Mouse (Mus musculus): ENCODE measurements around the gene Gm20509. TPM values are rescaled to one million over a fixed set of nuclear protein-coding genes. Genes with fewer than 3 reads are reported as not detected.

Gm20509 gene
- polyA plus RNA-seq, 1 experiment from 2014 or later: not detected

- Histone ChIP-seq H3K36me3 (peaks cover 43% of the 10 kb centered on the region), H3K9me3 (replicated peaks) (no peaks in the 10 kb centered on the region), H3K4me1 (replicated peaks) (no peaks in the 10 kb centered on the region), H3K4me3 (no peak overlapping the region), H3K27ac (no peak overlapping the region), H3K4me2 (no peak overlapping the region), H3K27me3 (no peaks in the 10 kb centered on the region), H3K9ac (no peak overlapping the region)
- 71% methylated on average over 8 of the region's 8 CpGs for WGBS
- ATAC-seq (replicated peaks; ENCODE audit: insufficient number of reproducible peaks, insufficient read depth, low FRiP score, low read depth): no peak
Measured at GRCm38 (mm10) chr9:73129875-73130274, 27.6 kb downstream of the Gm20509 start.

- H3K27ac ChIP-seq: no peak overlapping the region
- WGBS: 83% methylated on average over 4 of the region's 4 CpGs
- no peaks in the 10 kb centered on the region for H3K27me3 ChIP-seq
- ATAC-seq (replicated peaks; ENCODE audit: insufficient number of reproducible peaks, insufficient read depth, low FRiP score, low read depth): no peak
- H3K4me2 ChIP-seq: no peak overlapping the region
- H3K4me1 ChIP-seq (replicated peaks): no peaks in the 10 kb centered on the region
- no peaks in the 10 kb centered on the region for H3K9me3 ChIP-seq (replicated peaks)
- peaks cover 36% of the 10 kb centered on the region for H3K36me3 ChIP-seq
- H3K9ac ChIP-seq: no peak overlapping the region
- H3K4me3 ChIP-seq: no peak overlapping the region
Measured at GRCm38 (mm10) chr9:73130529-73130928, 28.3 kb downstream of the Gm20509 start.

GRCm38 (mm10) chr9:73137341-73137886 is 35.1 kb downstream of the Gm20509 start:
- no peaks in the 10 kb centered on the region for H3K27me3 ChIP-seq
- H3K9ac ChIP-seq: no peak overlapping the region
- H3K27ac ChIP-seq: no peak overlapping the region
- no peaks in the 10 kb centered on the region for H3K36me3 ChIP-seq
- no peaks in the 10 kb centered on the region for H3K4me1 ChIP-seq (replicated peaks)
- no peak overlapping the region for H3K4me2 ChIP-seq
- no peaks in the 10 kb centered on the region for H3K9me3 ChIP-seq (replicated peaks)
- ATAC-seq (replicated peaks; ENCODE audit: insufficient number of reproducible peaks, insufficient read depth, low FRiP score, low read depth): no peak
- 56% methylated on average over 11 of the region's 11 CpGs for WGBS
- H3K4me3 ChIP-seq: no peak overlapping the region

- Histone ChIP-seq H3K9me3 (replicated peaks) (no peaks in the 10 kb centered on the region), H3K27ac (no peak overlapping the region), H3K4me3 (no peak overlapping the region), H3K4me2 (no peak overlapping the region), H3K27me3 (no peaks in the 10 kb centered on the region), H3K9ac (no peak overlapping the region), H3K4me1 (replicated peaks) (no peaks in the 10 kb centered on the region), H3K36me3 (no peaks in the 10 kb centered on the region)
- 54% methylated on average over 9 of the region's 9 CpGs for WGBS
- no peak for ATAC-seq (replicated peaks; ENCODE audit: insufficient number of reproducible peaks, insufficient read depth, low FRiP score, low read depth)
Measured at GRCm38 (mm10) chr9:73154347-73154746, 52.1 kb downstream of the Gm20509 start.

GRCm38 (mm10) chr9:73157968-73158367 is 55.7 kb downstream of the Gm20509 start:
- Histone ChIP-seq H3K4me2 (no peak overlapping the region), H3K36me3 (no peaks in the 10 kb centered on the region), H3K9me3 (replicated peaks) (no peaks in the 10 kb centered on the region), H3K4me3 (no peak overlapping the region), H3K9ac (no peak overlapping the region), H3K27me3 (no peaks in the 10 kb centered on the region), H3K27ac (no peak overlapping the region), H3K4me1 (replicated peaks) (no peaks in the 10 kb centered on the region)
- ATAC-seq (replicated peaks; ENCODE audit: insufficient number of reproducible peaks, insufficient read depth, low FRiP score, low read depth): no peak
- 81% methylated on average over 4 of the region's 4 CpGs for WGBS

- Histone ChIP-seq H3K27me3 (no peaks in the 10 kb centered on the region), H3K27ac (no peak overlapping the region), H3K36me3 (no peaks in the 10 kb centered on the region), H3K9ac (no peak overlapping the region), H3K4me2 (no peak overlapping the region), H3K9me3 (replicated peaks) (no peaks in the 10 kb centered on the region), H3K4me1 (replicated peaks) (no peaks in the 10 kb centered on the region), H3K4me3 (no peak overlapping the region)
- WGBS: 51% methylated on average over 1 of the region's 1 CpGs
- ATAC-seq (replicated peaks; ENCODE audit: insufficient number of reproducible peaks, insufficient read depth, low FRiP score, low read depth): no peak
Measured at GRCm38 (mm10) chr9:73159265-73159664, 57.0 kb downstream of the Gm20509 start.

- 0 out of 2 replicates have a peak, but pooled peaks have one; percentile 47 for ATAC-seq (replicated peaks; ENCODE audit: insufficient number of reproducible peaks, insufficient read depth, low FRiP score, low read depth)
- peak overlapping the region; percentile 62 for H3K4me2 ChIP-seq
- H3K36me3 ChIP-seq: no peaks in the 10 kb centered on the region
- peak overlapping the region; percentile 41 for H3K4me3 ChIP-seq
- no peak overlapping the region for H3K27ac ChIP-seq
- no peaks in the 10 kb centered on the region for H3K4me1 ChIP-seq (replicated peaks)
- 12% methylated on average over 26 of the region's 26 CpGs for WGBS
- H3K9ac ChIP-seq: 0 out of 2 replicates have a peak overlapping the region, but pooled peaks have one; percentile 30
- no peaks in the 10 kb centered on the region for H3K27me3 ChIP-seq
- no peaks in the 10 kb centered on the region for H3K9me3 ChIP-seq (replicated peaks)
Measured at GRCm38 (mm10) chr9:73162571-73163333, 60.5 kb downstream of the Gm20509 start.

GRCm38 (mm10) chr9:73165631-73166030 is 63.4 kb downstream of the Gm20509 start:
- ATAC-seq (replicated peaks; ENCODE audit: insufficient number of reproducible peaks, insufficient read depth, low FRiP score, low read depth): no peak
- H3K27ac ChIP-seq: no peak overlapping the region
- no peaks in the 10 kb centered on the region for H3K4me1 ChIP-seq (replicated peaks)
- 67% methylated on average over 4 of the region's 4 CpGs for WGBS
- no peaks in the 10 kb centered on the region for H3K9me3 ChIP-seq (replicated peaks)
- H3K36me3 ChIP-seq: no peaks in the 10 kb centered on the region
- H3K9ac ChIP-seq: no peak overlapping the region
- H3K4me3 ChIP-seq: no peak overlapping the region
- H3K27me3 ChIP-seq: no peaks in the 10 kb centered on the region
- no peak overlapping the region for H3K4me2 ChIP-seq

Other genes with a start within 250 kb of the Gm20509 start
- gene Pygo1, start 176.8 kb upstream of the Gm20509 start, polyA plus RNA-seq (2015; fragmentation: Nextera tagmentation; extraction: Ambion mirVana): 2.1 and 2.6 TPM in 2 replicates
- gene Dyx1c1, start 143.7 kb upstream of the Gm20509 start, polyA plus RNA-seq (2015; fragmentation: Nextera tagmentation; extraction: Ambion mirVana): 0.58 and 0.85 TPM in 2 replicates
- not detected in 2 replicates for gene Gm44503, start 143.6 kb upstream of the Gm20509 start, polyA plus RNA-seq (2015; fragmentation: Nextera tagmentation; extraction: Ambion mirVana)
- 12.8 and 15.4 TPM in 2 replicates for gene Ccpg1os, start 117.1 kb upstream of the Gm20509 start, polyA plus RNA-seq (2015; fragmentation: Nextera tagmentation; extraction: Ambion mirVana)
- gene Ccpg1, start 117.0 kb upstream of the Gm20509 start, polyA plus RNA-seq (2015; fragmentation: Nextera tagmentation; extraction: Ambion mirVana): 31.3 and 33.1 TPM in 2 replicates
- 4.7 and 8.0 TPM in 2 replicates for gene Pigb, start 62.1 kb upstream of the Gm20509 start, polyA plus RNA-seq (2015; fragmentation: Nextera tagmentation; extraction: Ambion mirVana)
- gene Rab27a, start 57.6 kb upstream of the Gm20509 start, polyA plus RNA-seq (2015; fragmentation: Nextera tagmentation; extraction: Ambion mirVana): 3.7 and 7.8 TPM in 2 replicates
- gene Khdc3, start 634 bp upstream of the Gm20509 start, polyA plus RNA-seq (2015; fragmentation: Nextera tagmentation; extraction: Ambion mirVana): not detected in 2 replicates
- gene Rsl24d1, start 11.0 kb downstream of the Gm20509 start, polyA plus RNA-seq (2015; fragmentation: Nextera tagmentation; extraction: Ambion mirVana): 77.1 and 79.6 TPM in 2 replicates